Mouse (Mus musculus) intestine, embryonic 15.5 days (tissue): Measurements from ENCODE around the gene Dhcr24. TPM values are rescaled to one million over a fixed set of nuclear protein-coding genes. Genes with fewer than 3 reads are reported as not detected.

ENCODE experiments used
- ATAC-seq: fragments of 200-750 bp; cut with Nextera tagmentation; 2 replicates; pipeline ENCODE4 v1.8.0; 2017; ENCODE audit warnings: moderate TSS enrichment, moderate library complexity
- H3K27ac ChIP-seq: fragments of 300-500 bp; sonication (generic); 2 replicates; pipeline ENCODE4 v1.5.1; 2015; ENCODE audit warnings: mild to moderate bottlenecking, inconsistent platforms
- H3K27me3 ChIP-seq: fragments of 300-500 bp; sonication (generic); replicated peaks from 2 replicates; pipeline ENCODE4 v1.6.1; 2015; ENCODE audit warnings: inconsistent platforms
- H3K36me3 ChIP-seq: fragments of 300-500 bp; sonication (generic); 2 replicates; pipeline ENCODE4 v1.6.1; 2015; ENCODE audit warnings: inconsistent platforms
- H3K4me1 ChIP-seq: fragments of 300-500 bp; sonication (generic); replicated peaks from 2 replicates; pipeline ENCODE4 v1.6.1; 2015; ENCODE audit warnings: inconsistent platforms
- H3K4me2 ChIP-seq: fragments of 300-500 bp; sonication (generic); replicated peaks from 2 replicates; pipeline ENCODE4 v1.6.1; 2015; ENCODE audit warnings: mild to moderate bottlenecking, inconsistent platforms
- H3K4me3 ChIP-seq: fragments of 300-500 bp; sonication (generic); replicated peaks from 2 replicates; pipeline ENCODE4 v1.5.1; 2015; ENCODE audit warnings: inconsistent platforms
- H3K9ac ChIP-seq: fragments of 300-500 bp; sonication (generic); 2 replicates; pipeline ENCODE4 v1.6.1; 2015; ENCODE audit warnings: inconsistent platforms
- H3K9me3 ChIP-seq: fragments of 300-500 bp; sonication (generic); 2 replicates; pipeline ENCODE4 v1.6.1; 2016; ENCODE audit warnings: inconsistent platforms
- WGBS: fragments of 180-500 bp; shearing (Covaris S2); methylation state at CpG from one replicate; pipeline ENCODE4 v1.1.7; 2015; 5-methylcytosine and 5-hydroxymethylcytosine counted together
- polyA plus RNA-seq: library from polyadenylated mRNA; unstranded; fragments of >200 nt; fragmentation: Nextera tagmentation; extraction: Ambion mirVana; gene quantifications from 2 replicates; pipeline ENCODE4 v1.2.1, GENCODE M21; 2015

The Dhcr24 gene
- 8.0 and 9.1 TPM in 2 replicates for polyA plus RNA-seq

DNA sequence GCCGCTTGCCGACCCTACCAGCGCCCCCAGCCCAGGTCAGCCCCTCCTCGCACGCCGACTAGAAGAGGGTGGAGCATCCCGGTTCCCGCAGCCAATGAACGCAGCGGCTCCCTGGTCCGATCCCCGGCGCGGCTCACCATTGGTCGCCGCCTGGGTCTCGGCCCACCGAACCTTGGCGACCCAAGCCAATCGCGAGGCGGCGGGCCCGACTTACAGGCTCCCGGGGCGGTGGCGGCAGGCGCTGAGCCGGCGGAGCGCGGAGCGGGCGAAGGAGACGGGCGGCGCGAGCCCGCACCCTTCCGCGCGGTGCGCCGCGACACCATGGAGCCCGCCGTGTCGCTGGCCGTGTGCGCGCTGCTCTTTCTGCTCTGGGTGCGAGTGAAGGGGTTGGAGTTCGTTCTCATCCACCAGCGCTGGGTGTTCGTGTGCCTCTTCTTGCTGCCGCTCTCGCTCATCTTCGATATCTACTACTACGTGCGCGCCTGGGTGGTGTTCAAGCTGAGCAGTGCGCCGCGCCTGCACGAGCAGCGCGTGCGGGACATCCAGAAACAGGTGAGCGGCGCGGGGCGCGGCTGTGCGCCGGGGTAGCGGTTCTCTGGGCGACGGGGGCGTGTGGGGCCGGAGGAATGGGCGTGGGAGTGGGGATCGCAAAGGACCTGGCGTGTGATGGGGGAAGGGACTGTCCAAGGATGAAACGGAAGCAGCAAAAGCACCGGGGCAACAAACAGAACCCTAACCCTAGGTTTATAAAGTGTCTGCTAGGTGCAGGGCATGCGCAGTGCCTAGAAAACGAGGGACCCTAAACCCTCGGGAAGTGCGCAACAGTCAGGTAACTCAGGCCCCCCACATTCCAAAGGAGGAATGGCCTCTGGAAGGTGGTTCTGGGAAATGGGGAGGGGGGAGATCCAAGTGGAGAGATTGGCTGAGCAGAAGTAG, at the start of gene Dhcr24:
TSS of gene Dhcr24 (plus strand) at position 193 of the 936 bp plus-strand sequence.
- H3K27me3 ChIP-seq, result no peaks in the 10 kb centered on the region
- H3K9ac ChIP-seq, result peak within 1 kb of the TSS; percentile 81
- peak; percentile 97 for ATAC-seq
- peaks cover 31% of the 10 kb centered on the region for H3K4me1 ChIP-seq
- H3K4me2 ChIP-seq, result peak within 1 kb of the TSS; percentile 93
- peak within 1 kb of the TSS; percentile 92 for H3K4me3 ChIP-seq
- WGBS, result under 1% methylated on average over 89 of the region's 89 CpGs
- H3K36me3 ChIP-seq, result peaks cover 8% of the 10 kb centered on the region; the same call in 1 of the 2 replicates
- peak within 1 kb of the TSS; percentile 91 for H3K27ac ChIP-seq
- no peaks in the 10 kb centered on the region for H3K9me3 ChIP-seq

DNA sequence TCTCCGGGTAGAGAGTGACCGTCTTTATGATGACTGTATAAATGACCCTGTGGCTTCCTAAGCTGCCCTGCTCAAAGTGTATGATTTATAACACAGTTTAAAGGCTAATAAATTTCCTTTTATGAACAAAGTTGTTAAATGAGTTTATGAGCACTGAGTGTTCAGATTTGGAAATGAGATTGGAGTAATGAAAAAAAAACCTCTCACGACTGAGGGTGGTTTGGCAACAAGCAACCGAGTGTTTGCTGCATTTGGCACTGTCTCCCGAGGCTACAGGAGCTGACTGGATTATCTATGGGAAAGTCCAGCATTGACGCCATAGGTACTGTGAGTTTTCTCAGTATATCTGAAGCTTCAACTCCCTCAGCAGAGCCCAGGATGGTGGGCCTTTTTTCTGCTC, 46.2 kb upstream of the Dhcr24 start:
- WGBS, result 53% methylated on average over 6 of the region's 6 CpGs
- Histone ChIP-seq H3K9ac (no peak overlapping the region), H3K27ac (no peak overlapping the region), H3K36me3 (no peaks in the 10 kb centered on the region), H3K27me3 (0 out of 2 replicates have a peak, but pooled peaks cover 2% of the 10 kb centered on the region), H3K4me3 (no peak overlapping the region), H3K4me1 (no peaks in the 10 kb centered on the region), H3K4me2 (no peak overlapping the region), H3K9me3 (no peaks in the 10 kb centered on the region)
- no peak for ATAC-seq

DNA sequence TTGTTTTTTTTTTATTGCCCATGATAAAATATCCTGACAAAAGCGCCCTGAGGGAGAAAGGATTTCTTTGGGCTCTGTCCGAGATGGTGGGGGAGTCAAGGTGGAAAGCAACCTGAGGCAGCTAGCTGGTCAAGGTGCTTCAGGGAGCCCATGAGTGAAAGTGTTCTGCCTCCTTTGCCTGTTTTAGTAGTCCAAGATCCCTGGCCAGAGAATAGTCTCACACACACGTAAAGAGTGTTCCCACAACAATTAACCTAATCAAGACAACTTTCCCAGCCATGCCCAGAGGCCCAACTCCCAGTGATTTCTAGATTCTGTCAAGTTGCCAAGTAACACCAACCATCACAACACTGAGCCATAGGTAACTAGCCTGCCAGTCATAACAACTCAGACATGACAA, 38.3 kb upstream of the Dhcr24 start:
- no peaks in the 10 kb centered on the region for H3K9me3 ChIP-seq
- H3K9ac ChIP-seq, result no peak overlapping the region
- no peak overlapping the region for H3K4me3 ChIP-seq
- no peaks in the 10 kb centered on the region for H3K27me3 ChIP-seq
- 57% methylated on average over 3 of the region's 3 CpGs for WGBS
- no peaks in the 10 kb centered on the region for H3K4me1 ChIP-seq
- H3K36me3 ChIP-seq, result no peaks in the 10 kb centered on the region
- no peak overlapping the region for H3K27ac ChIP-seq
- H3K4me2 ChIP-seq, result no peak overlapping the region
- no peak for ATAC-seq

DNA sequence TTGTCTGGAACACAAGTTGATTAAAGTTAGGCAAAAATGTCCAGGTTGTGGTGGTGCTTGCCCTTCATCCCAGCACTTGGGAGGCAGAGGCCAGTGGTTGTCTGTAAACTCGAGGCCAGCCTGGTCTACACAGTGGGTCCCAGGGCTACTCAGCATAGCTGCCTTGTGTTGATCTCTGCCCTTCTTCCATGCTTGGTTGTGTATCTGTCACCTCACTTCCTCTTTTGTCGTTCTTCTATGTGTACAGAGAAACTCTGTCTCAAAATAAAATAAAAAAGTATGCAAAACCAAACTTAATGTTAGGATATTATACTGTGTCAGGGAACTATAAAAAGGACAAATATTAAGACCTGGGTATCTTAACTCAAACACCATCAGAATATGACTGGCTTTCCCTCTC, 36.7 kb upstream of the Dhcr24 start:
- Histone ChIP-seq H3K4me3 (no peak overlapping the region), H3K27ac (no peak overlapping the region), H3K36me3 (no peaks in the 10 kb centered on the region), H3K4me1 (peaks cover under 1% of the 10 kb centered on the region; the same call in 1 of the 2 replicates), H3K9me3 (no peaks in the 10 kb centered on the region), H3K9ac (no peak overlapping the region), H3K4me2 (no peak overlapping the region), H3K27me3 (no peaks in the 10 kb centered on the region)
- ATAC-seq, result no peak
- 70% methylated on average over 2 of the region's 2 CpGs for WGBS

DNA sequence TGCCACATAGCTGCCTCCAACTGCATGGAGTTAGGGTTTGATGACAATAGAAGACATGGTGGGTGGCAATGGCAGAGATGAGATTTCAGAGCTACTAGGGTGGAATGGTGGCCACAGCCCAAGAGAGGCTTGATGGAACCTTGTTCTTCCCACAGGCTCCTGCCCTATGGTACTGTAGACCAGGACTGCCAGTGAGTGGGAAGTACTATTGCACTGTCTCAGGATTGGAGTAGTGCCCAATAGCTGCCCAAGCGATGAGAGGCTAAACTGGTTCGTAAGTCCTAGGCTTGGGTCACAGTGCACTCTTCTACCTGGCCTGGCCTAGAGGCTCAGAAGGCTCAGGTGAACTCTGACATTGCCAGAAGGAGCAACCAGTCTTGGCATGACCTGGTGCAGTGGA, 35.8 kb upstream of the Dhcr24 start:
- no peak for ATAC-seq
- Histone ChIP-seq H3K4me3 (no peak overlapping the region), H3K27me3 (no peaks in the 10 kb centered on the region), H3K9me3 (no peaks in the 10 kb centered on the region), H3K36me3 (no peaks in the 10 kb centered on the region), H3K4me1 (peaks cover 6% of the 10 kb centered on the region; the same call in 1 of the 2 replicates), H3K4me2 (no peak overlapping the region), H3K9ac (no peak overlapping the region), H3K27ac (no peak overlapping the region)
- 88% methylated on average over 2 of the region's 2 CpGs for WGBS

DNA sequence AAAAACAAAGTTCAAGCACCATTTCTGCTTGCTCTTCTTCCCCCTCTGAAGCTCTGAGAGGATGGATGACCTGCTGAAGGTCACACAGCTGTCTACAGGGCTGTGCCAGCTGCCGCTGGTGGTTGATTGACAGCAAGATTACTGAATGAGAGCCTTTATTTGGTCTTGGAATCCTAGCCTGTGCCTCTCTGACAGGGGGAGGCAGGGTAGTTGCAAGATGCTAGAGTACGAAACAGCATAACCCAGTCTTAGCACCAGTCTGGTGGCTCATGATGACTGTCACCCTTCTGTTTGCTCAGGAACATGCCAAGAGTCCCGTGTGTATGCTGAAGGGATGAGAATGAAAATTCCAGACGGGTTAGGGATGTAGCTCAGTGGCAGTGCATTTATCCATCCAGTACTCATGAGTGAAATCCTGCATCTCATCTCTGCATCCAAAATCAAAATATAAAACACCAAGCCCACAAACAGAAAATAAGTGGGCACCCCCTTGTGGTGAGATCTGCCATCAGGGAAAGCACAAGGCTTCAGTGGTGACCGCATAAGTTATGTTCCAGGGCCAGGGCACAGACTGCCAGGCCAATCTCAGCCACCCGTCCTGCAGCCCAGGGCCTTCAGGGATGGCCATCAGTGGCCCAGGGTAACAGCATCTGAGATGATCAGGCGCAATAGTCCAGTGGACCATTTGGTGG, 32.8 kb upstream of the Dhcr24 start:
- 76% methylated on average over 7 of the region's 7 CpGs for WGBS
- Histone ChIP-seq H3K4me2 (no peak overlapping the region), H3K36me3 (no peaks in the 10 kb centered on the region), H3K4me3 (no peak overlapping the region), H3K27me3 (no peaks in the 10 kb centered on the region), H3K9me3 (no peaks in the 10 kb centered on the region), H3K9ac (no peak overlapping the region), H3K4me1 (peaks cover 6% of the 10 kb centered on the region; the same call in 1 of the 2 replicates), H3K27ac (no peak overlapping the region)
- no peak for ATAC-seq

DNA sequence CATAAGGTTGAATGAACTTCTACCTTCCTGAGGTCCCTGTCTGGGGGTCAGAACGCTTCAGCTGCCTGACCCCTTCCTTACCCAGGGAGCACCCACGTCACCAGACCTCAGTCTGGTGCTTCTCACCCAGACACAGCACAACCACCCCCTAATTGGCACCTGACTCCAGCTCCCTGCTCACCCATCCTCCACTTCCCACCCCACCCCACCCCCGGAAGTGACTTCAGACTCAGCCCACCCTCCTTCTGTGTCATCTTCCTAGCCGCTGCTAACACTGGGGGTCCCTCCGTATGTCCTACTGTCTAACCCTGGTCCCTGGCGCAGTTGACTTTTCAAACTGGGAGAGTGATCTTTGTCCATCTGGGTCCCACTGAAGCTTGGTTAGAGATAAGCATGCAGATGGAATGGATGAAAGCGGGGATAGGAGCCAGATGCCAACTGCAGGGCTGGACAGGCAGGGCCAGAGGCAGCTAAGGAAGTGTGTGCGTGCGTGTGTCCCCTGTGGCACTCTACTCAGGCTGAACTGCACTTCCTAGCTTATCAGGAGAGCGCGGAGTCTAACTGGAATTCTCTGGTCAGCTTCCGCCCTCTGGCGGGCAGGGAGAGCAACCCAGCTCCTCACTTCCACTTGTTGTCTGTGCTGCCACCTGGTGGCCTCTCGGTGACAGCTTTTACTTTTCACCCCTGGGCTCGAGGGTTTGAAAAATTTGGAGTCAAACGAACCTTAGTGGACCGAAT, 31.3 kb upstream of the Dhcr24 start:
- Histone ChIP-seq H3K27me3 (no peaks in the 10 kb centered on the region), H3K9ac (no peak overlapping the region), H3K4me1 (peaks cover 9% of the 10 kb centered on the region; the same call in 1 of the 2 replicates), H3K4me3 (0 out of 2 replicates have a peak overlapping the region, but pooled peaks have one; percentile 14), H3K9me3 (no peaks in the 10 kb centered on the region), H3K4me2 (peak overlapping the region; percentile 58), H3K27ac (no peak overlapping the region), H3K36me3 (no peaks in the 10 kb centered on the region)
- 14% methylated on average over 17 of the region's 17 CpGs for WGBS
- peak; percentile 90 for ATAC-seq

DNA sequence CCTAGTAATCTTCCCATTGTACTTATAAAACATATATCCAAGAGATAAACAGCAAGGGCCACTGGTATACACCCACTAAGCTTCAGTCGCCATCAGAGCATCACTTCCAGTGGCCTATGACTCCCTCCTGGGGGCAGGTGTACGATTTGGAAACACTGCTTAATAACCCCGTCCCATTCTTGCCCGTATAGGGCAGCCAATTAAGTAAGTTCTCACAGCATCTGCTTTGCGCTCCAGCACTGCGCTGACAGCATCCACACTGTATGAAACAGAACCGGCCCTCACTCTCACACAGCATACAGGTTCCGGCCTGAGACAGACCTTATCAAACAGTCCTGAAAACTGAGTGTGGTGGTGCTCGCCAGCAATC, 30.7 kb upstream of the Dhcr24 start:
- no peaks in the 10 kb centered on the region for H3K9me3 ChIP-seq
- ATAC-seq, result peak; percentile 40
- no peak overlapping the region for H3K4me2 ChIP-seq
- peaks cover 9% of the 10 kb centered on the region; the same call in 1 of the 2 replicates for H3K4me1 ChIP-seq
- WGBS, result 67% methylated on average over 9 of the region's 9 CpGs
- no peak overlapping the region for H3K9ac ChIP-seq
- H3K36me3 ChIP-seq, result no peaks in the 10 kb centered on the region
- no peak overlapping the region for H3K27ac ChIP-seq
- no peak overlapping the region for H3K4me3 ChIP-seq
- no peaks in the 10 kb centered on the region for H3K27me3 ChIP-seq

DNA sequence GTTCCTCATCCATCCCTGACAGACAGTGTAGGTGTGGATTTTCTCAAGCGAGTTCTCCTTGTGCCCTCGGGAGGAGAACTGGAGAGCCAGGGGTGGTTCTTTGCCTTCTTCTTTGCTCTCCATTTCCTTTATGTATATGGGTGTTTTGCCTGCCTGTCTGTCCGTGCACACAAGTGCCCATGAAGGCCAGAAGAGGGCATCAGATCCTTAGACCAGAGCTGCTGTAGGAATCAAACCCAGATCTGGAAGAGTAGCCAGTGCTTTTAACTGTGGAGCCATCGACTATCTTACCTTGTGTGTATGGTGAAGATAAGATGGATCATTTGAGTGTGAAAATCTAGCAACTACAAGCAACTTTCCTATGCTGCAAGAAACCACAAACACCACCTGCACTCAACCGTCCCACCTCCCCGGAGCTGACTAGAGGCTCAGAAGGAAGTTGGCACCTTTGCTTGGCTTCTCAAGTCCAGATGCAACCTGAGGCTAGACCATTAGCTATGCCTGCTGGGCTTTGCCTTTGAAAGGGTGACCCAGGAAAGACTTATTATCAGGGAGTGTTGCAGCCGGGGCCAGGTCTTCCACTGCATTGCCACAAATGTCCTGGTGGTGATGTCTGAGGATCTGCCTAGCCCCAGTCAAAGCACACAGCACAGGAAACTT, 27.3 kb upstream of the Dhcr24 start:
- Histone ChIP-seq H3K4me2 (no peak overlapping the region), H3K4me1 (peaks cover 9% of the 10 kb centered on the region; the same call in 1 of the 2 replicates), H3K9ac (no peak overlapping the region), H3K9me3 (no peaks in the 10 kb centered on the region), H3K27ac (no peak overlapping the region), H3K27me3 (no peaks in the 10 kb centered on the region), H3K36me3 (no peaks in the 10 kb centered on the region), H3K4me3 (no peak overlapping the region)
- no peak for ATAC-seq
- 42% methylated on average over 7 of the region's 7 CpGs for WGBS

DNA sequence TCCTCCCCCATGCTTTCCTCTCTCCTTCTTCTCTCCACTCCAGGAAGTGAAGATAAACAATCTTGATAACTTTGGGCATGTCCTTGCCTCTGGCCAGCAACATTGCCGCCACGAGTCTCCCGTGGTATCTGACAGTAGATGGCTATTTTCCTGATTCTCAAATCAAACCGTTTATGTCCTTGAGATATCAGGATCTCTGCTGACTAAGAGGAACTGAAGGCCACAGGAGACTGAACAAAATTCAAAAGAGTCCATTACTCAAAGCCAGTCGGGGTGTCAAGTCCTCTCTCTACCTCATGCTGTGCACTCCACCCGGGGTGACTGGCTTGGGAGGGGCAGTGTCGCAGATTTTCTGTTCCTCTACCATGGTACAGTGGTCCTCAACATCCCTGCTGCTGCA, 26.6 kb upstream of the Dhcr24 start:
- no peaks in the 10 kb centered on the region for H3K27me3 ChIP-seq
- no peaks in the 10 kb centered on the region for H3K36me3 ChIP-seq
- 51% methylated on average over 7 of the region's 7 CpGs for WGBS
- no peak overlapping the region for H3K4me3 ChIP-seq
- H3K4me1 ChIP-seq, result peaks cover 7% of the 10 kb centered on the region; the same call in 1 of the 2 replicates
- H3K9ac ChIP-seq, result no peak overlapping the region
- ATAC-seq, result no peak
- H3K9me3 ChIP-seq, result no peaks in the 10 kb centered on the region
- H3K4me2 ChIP-seq, result no peak overlapping the region
- no peak overlapping the region for H3K27ac ChIP-seq

DNA sequence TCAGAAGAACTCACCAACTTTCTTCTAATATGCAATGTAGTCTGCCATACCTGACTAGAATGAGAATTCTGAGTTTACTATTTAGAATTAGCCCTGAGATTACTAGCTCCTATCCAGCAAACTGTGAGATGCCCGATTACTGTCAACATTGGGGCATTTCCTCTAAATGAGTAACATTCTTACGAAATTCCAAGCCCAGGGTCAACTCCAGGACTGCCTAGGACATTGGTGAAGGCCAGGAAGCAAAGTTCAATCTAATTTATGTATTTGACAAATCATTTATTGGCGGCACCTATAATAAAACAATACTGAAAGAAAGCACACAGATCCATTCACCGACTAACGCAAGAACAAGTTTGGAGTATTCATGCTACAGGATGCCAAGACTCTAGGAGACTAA, 21.1 kb upstream of the Dhcr24 start:
- WGBS, result 88% methylated on average over 5 of the region's 5 CpGs
- no peaks in the 10 kb centered on the region for H3K27me3 ChIP-seq
- no peaks in the 10 kb centered on the region for H3K36me3 ChIP-seq
- H3K4me3 ChIP-seq, result no peak overlapping the region
- H3K9me3 ChIP-seq, result no peaks in the 10 kb centered on the region
- no peak for ATAC-seq
- H3K4me2 ChIP-seq, result no peak overlapping the region
- H3K27ac ChIP-seq, result no peak overlapping the region
- H3K4me1 ChIP-seq, result no peaks in the 10 kb centered on the region
- H3K9ac ChIP-seq, result no peak overlapping the region
